Mouse (Mus musculus): ENCODE measurements around the gene Epb41l1.

DNA sequence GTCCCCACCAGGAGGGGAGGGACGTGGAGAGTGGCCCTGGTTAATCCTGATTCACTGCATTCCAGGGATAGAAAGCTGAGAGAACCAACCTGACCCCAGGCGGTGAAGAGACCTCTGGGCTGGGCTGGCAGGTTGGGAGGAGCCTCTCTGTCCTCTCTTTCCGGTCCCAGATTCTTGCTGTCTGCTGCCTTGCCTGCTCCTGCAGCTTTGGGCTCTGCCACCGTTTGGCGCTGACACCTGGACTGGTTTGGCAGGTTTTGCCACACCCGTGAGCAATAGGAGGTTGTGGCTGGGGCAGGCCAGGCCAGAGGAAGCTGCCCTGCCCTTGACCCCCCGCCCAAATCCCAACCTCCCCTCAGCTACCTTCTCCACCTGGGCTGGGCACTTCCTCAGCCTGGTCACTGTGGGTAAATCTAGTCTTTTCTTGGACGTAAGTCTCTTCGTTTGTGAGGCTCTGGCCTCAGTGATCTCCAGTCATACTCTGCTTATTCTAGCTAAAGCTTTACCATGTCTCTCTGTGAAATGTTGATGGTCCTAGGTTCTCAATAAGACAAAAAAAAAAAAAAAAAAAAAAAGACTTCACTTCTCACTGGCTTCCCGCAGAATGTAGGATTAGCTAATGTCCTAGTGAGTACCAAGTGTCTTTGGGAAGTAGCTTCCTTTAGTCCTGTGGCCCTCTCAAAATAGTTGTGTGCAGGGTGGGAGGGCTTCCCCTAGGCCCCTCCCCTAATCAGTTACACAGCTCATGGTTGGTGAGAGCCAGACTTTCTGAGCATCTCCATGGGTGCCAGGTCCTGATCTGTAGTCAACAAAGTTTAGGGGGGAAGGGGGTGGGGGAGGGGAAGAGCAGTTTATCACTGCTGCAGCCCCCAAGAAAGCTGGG is 26.9 kb downstream of the Epb41l1 start:
- TF ChIP-seq CTCF (IDR thresholded peaks at IDR 0.05; ENCODE audit: control insufficient read depth, insufficient read depth, insufficient replicate concordance, low read depth, low read length) (no peak), POLR2A (IDR thresholded peaks at IDR 0.05; ENCODE audit: control insufficient read depth, low read depth, low read length) (no peak)
